In genomic region chr6:17307461-17308115, GRCm38 (mm10) we compare ENCODE assay signal across 8 mouse cellular contexts. TPM values are rescaled to one million over a fixed set of nuclear protein-coding genes. Genes with fewer than 3 reads are reported as not detected.
DNase-seq lines count a peak whose midpoint lies in the region; ATAC-seq and TF ChIP-seq lines count a peak whose summit lies in the region.

No protein-coding gene starts in this region.

- H3K79me3 ChIP-seq in C2C12 (ENCODE audit: low read depth): peaks cover 20% of the 10 kb centered on the region

- H3K9me3 ChIP-seq in forebrain, embryonic 12.5 days: no peaks in the 10 kb centered on the region
- no peaks in the 10 kb centered on the region for H3K9me3 ChIP-seq in heart, embryonic 15.5 days (replicated peaks)
- no peaks in the 10 kb centered on the region for H3K9me3 ChIP-seq in kidney, postnatal 0 days (replicated peaks; ENCODE audit: low read length)
- no peaks in the 10 kb centered on the region for H3K9me3 ChIP-seq in neural tube, embryonic 12.5 days

- H3K4me3 ChIP-seq in C2C12 (ENCODE audit: insufficient read depth, poor library complexity, severe bottlenecking): peak overlapping the region; percentile 39
- no peak overlapping the region for H3K4me3 ChIP-seq in bone marrow, adult 2 months (replicated peaks; ENCODE audit: control insufficient read depth, low read depth, low read length)
- H3K4me3 ChIP-seq in forebrain, embryonic 12.5 days (replicated peaks): peak overlapping the region; percentile 45
- peak overlapping the region; percentile 70 for H3K4me3 ChIP-seq in heart, embryonic 15.5 days
- H3K4me3 ChIP-seq in kidney, postnatal 0 days (replicated peaks; ENCODE audit: low read depth, low read length): peak overlapping the region; percentile 52
- H3K4me3 ChIP-seq in neural tube, embryonic 12.5 days: peak overlapping the region; percentile 39
- H3K4me3 ChIP-seq in thymus, adult 2 months (ENCODE audit: control insufficient read depth, insufficient read depth, low read length): no peak overlapping the region

- H3K9ac ChIP-seq in forebrain, embryonic 12.5 days: no peak overlapping the region
- H3K9ac ChIP-seq in heart, embryonic 15.5 days: peak overlapping the region; percentile 73
- peak overlapping the region; percentile 50; the same call in 1 of the 2 replicates for H3K9ac ChIP-seq in kidney, postnatal 0 days (ENCODE audit: low read depth, low read length)
- H3K9ac ChIP-seq in neural tube, embryonic 12.5 days: no peak overlapping the region

- H3K36me3 ChIP-seq in C2C12 (ENCODE audit: control insufficient read depth, insufficient read depth): no peaks in the 10 kb centered on the region
- no peaks in the 10 kb centered on the region for H3K36me3 ChIP-seq in forebrain, embryonic 12.5 days (replicated peaks)
- no peaks in the 10 kb centered on the region for H3K36me3 ChIP-seq in heart, embryonic 15.5 days
- H3K36me3 ChIP-seq in kidney, postnatal 0 days (ENCODE audit: insufficient read depth, low read length): no peaks in the 10 kb centered on the region
- H3K36me3 ChIP-seq in neural tube, embryonic 12.5 days: no peaks in the 10 kb centered on the region
- no peaks in the 10 kb centered on the region for H3K36me3 ChIP-seq in thymus, adult 2 months (ENCODE audit: control insufficient read depth, insufficient read depth, low read length)

- H3K4me1 ChIP-seq in bone marrow, adult 2 months (ENCODE audit: control insufficient read depth, insufficient read depth, low read length): no peaks in the 10 kb centered on the region
- H3K4me1 ChIP-seq in forebrain, embryonic 12.5 days: peaks cover 21% of the 10 kb centered on the region
- H3K4me1 ChIP-seq in heart, embryonic 15.5 days (replicated peaks): peaks cover 14% of the 10 kb centered on the region
- no peaks in the 10 kb centered on the region for H3K4me1 ChIP-seq in kidney, postnatal 0 days (replicated peaks; ENCODE audit: insufficient read depth, low read length)
- peaks cover 17% of the 10 kb centered on the region for H3K4me1 ChIP-seq in neural tube, embryonic 12.5 days
- no peaks in the 10 kb centered on the region for H3K4me1 ChIP-seq in thymus, adult 2 months (replicated peaks; ENCODE audit: control insufficient read depth, insufficient read depth, low read length)

- peak; percentile 95 for TF ChIP-seq CTCF in C2C12 (IDR thresholded peaks at IDR 0.05; ENCODE audit: control insufficient read depth, insufficient read depth, insufficient read length)
- peak; percentile 52; the same call in 1 of the 2 replicates for TF ChIP-seq CTCF in bone marrow, adult 2 months (IDR thresholded peaks at IDR 0.05; ENCODE audit: control insufficient read depth, insufficient read depth, low read length)
- TF ChIP-seq CTCF in kidney, postnatal 0 days (IDR thresholded peaks at IDR 0.05; ENCODE audit: low read depth): peak; percentile 75
- TF ChIP-seq CTCF in thymus, adult 2 months (IDR thresholded peaks at IDR 0.05; ENCODE audit: borderline replicate concordance, control insufficient read depth, extremely low read depth, insufficient read depth, low read length, poor library complexity): 0 out of 2 replicates have a peak, but pooled peaks have one; percentile 46

- peak overlapping the region; percentile 79 for H3K4me2 ChIP-seq in forebrain, embryonic 12.5 days
- peak overlapping the region; percentile 96 for H3K4me2 ChIP-seq in heart, embryonic 15.5 days
- peak overlapping the region; percentile 96 for H3K4me2 ChIP-seq in kidney, postnatal 0 days (ENCODE audit: low read length)
- H3K4me2 ChIP-seq in neural tube, embryonic 12.5 days (replicated peaks): peak overlapping the region; percentile 87

- peaks cover 51% of the 10 kb centered on the region for H3K79me2 ChIP-seq in C2C12 (ENCODE audit: control insufficient read depth, insufficient read depth)

- peak; percentile 76; the same call in 1 of the 2 replicates for ATAC-seq in forebrain, embryonic 12.5 days (ENCODE audit: low FRiP score)
- ATAC-seq in heart, embryonic 15.5 days (replicated peaks; ENCODE audit: insufficient number of reproducible peaks, insufficient read depth, low FRiP score, low read depth): peak; percentile 80
- ATAC-seq in kidney, postnatal 0 days (replicated peaks; ENCODE audit: low FRiP score, low read depth): peak; percentile 92
- ATAC-seq in neural tube, embryonic 12.5 days (ENCODE audit: low FRiP score, low read depth): peak; percentile 87

- TF ChIP-seq POLR2A in bone marrow, adult 2 months (IDR thresholded peaks at IDR 0.05; ENCODE audit: borderline replicate concordance, control insufficient read depth, low read depth, low read length): no peak
- TF ChIP-seq POLR2A in thymus, adult 2 months (IDR thresholded peaks at IDR 0.05; ENCODE audit: control insufficient read depth, extremely low read depth, insufficient read depth, low read length, poor library complexity): no peak

- no peaks in the 10 kb centered on the region for H3K27me3 ChIP-seq in C2C12 (ENCODE audit: control insufficient read depth, insufficient read depth, insufficient read length)
- peaks cover 40% of the 10 kb centered on the region for H3K27me3 ChIP-seq in forebrain, embryonic 12.5 days
- H3K27me3 ChIP-seq in heart, embryonic 15.5 days: no peaks in the 10 kb centered on the region
- H3K27me3 ChIP-seq in kidney, postnatal 0 days (ENCODE audit: insufficient read depth, low read length): no peaks in the 10 kb centered on the region
- H3K27me3 ChIP-seq in neural tube, embryonic 12.5 days (replicated peaks): peaks cover 11% of the 10 kb centered on the region
- H3K27me3 ChIP-seq in thymus, adult 2 months (ENCODE audit: control insufficient read depth, insufficient read depth, low read length): no peaks in the 10 kb centered on the region; the same call in 1 of the 2 replicates

- H3ac ChIP-seq in C2C12 (ENCODE audit: control insufficient read depth, insufficient read length, low read depth): peak overlapping the region; percentile 12

- WGBS in bone marrow, adult 2 months: 9% methylated on average over 31 of the region's 31 CpGs
- WGBS in forebrain, embryonic 12.5 days: 1% methylated on average over 31 of the region's 31 CpGs
- WGBS in heart, embryonic 15.5 days: 3% methylated on average over 27 of the region's 31 CpGs
- 4% methylated on average over 31 of the region's 31 CpGs for WGBS in kidney, postnatal 0 days
- WGBS in neural tube, embryonic 12.5 days: 2% methylated on average over 31 of the region's 31 CpGs
- WGBS in thymus, adult 2 months: 8% methylated on average over 31 of the region's 31 CpGs

- DNase-seq in kidney, postnatal 0 days (ENCODE audit: low spot score): peak; percentile 79
- DNase-seq in lung, adult 18-20 months: peak; percentile 84 to 89
- peak; percentile 40 for DNase-seq in thymus, adult 2 months

- no peak overlapping the region for H3K27ac ChIP-seq in bone marrow, adult 2 months (ENCODE audit: control insufficient read depth, insufficient read depth, low read depth, low read length, poor library complexity)
- H3K27ac ChIP-seq in forebrain, embryonic 12.5 days: no peak overlapping the region
- H3K27ac ChIP-seq in heart, embryonic 15.5 days: peak overlapping the region; percentile 92
- no peak overlapping the region for H3K27ac ChIP-seq in kidney, postnatal 0 days
- no peak overlapping the region for H3K27ac ChIP-seq in neural tube, embryonic 12.5 days
- no peak overlapping the region for H3K27ac ChIP-seq in thymus, adult 2 months (ENCODE audit: control insufficient read depth, insufficient read depth, low read length)

TF ChIP-seq in C2C12, 6 proteins besides CTCF, POLR2A, EP300 and RAD21:
- TF ChIP-seq FOSL1 (IDR thresholded peaks at IDR 0.05; ENCODE audit: insufficient read depth, low read length, poor library complexity, severe bottlenecking): no peak
- TF ChIP-seq MYOD1 (IDR thresholded peaks at IDR 0.05; ENCODE audit: control insufficient read depth, insufficient read length, low read depth): no peak
- TF ChIP-seq MYOG (IDR thresholded peaks at IDR 0.05; ENCODE audit: control insufficient read depth, extremely low read depth, insufficient read length): no peak
- no peak for TF ChIP-seq CEBPB (IDR thresholded peaks at IDR 0.05; ENCODE audit: low read depth)
- no peak for TF ChIP-seq USF1 (IDR thresholded peaks at IDR 0.05; ENCODE audit: low read depth)
- TF ChIP-seq MAX (IDR thresholded peaks at IDR 0.05): no peak
TF ChIP-seq in C2C12: peak in this region for 0.

RNA-seq across cellular contexts. Expression of gene Cav1, which starts 1.5 kb away (rescaled TPM):
- polyA plus RNA-seq in C2C12 (2012; fragmentation: generic; extraction: Trizol): 24.5 TPM
- 9.4 and 10.9 TPM in 2 replicates for polyA plus RNA-seq in bone marrow, adult 2 months (2011; ENCODE audit: insufficient read depth, insufficient read length, low replicate concordance, missing spikeins)
- 10.6 and 13.5 TPM in 2 replicates for polyA plus RNA-seq in forebrain, embryonic 12.5 days (2016; fragmentation: Nextera tagmentation; extraction: Ambion mirVana)
- 308 and 327 TPM in 2 replicates for polyA plus RNA-seq in heart, embryonic 15.5 days (2015; fragmentation: Nextera tagmentation; extraction: Ambion mirVana)
- polyA plus RNA-seq in kidney, postnatal 0 days (2015; fragmentation: Nextera tagmentation; extraction: Ambion mirVana): 69.4 and 75.5 TPM in 2 replicates
- polyA plus RNA-seq in neural tube, embryonic 12.5 days (2016; fragmentation: Nextera tagmentation; extraction: Ambion mirVana): 24.2 and 25.9 TPM in 2 replicates
- polyA plus RNA-seq in thymus, adult 2 months (2012; rRNA removed): 84.7 and 114 TPM in 2 replicates

RNA-seq across cellular contexts. Expression of gene Cav2, which starts 26.6 kb away (rescaled TPM):
- 3.4 TPM for polyA plus RNA-seq in C2C12 (2012; fragmentation: generic; extraction: Trizol)
- 0.83 and 3.0 TPM in 2 replicates for polyA plus RNA-seq in bone marrow, adult 2 months (2011; ENCODE audit: insufficient read depth, insufficient read length, low replicate concordance, missing spikeins)
- polyA plus RNA-seq in forebrain, embryonic 12.5 days (2016; fragmentation: Nextera tagmentation; extraction: Ambion mirVana): 5.9 and 6.2 TPM in 2 replicates
- polyA plus RNA-seq in heart, embryonic 15.5 days (2015; fragmentation: Nextera tagmentation; extraction: Ambion mirVana): 40.1 and 44.2 TPM in 2 replicates
- 53.9 and 54.2 TPM in 2 replicates for polyA plus RNA-seq in kidney, postnatal 0 days (2015; fragmentation: Nextera tagmentation; extraction: Ambion mirVana)
- 7.7 and 10.2 TPM in 2 replicates for polyA plus RNA-seq in neural tube, embryonic 12.5 days (2016; fragmentation: Nextera tagmentation; extraction: Ambion mirVana)
- polyA plus RNA-seq in thymus, adult 2 months (2012; rRNA removed): 9.1 and 11.4 TPM in 2 replicates

Comparison
In these comparisons a context has a peak if more than half of its experiments do, and no peak if none do; other contexts are left out.
1. H3K4me3 ChIP-seq: peak in C2C12 (single experiment), forebrain, embryonic 12.5 days (single experiment), heart, embryonic 15.5 days (single experiment), kidney, postnatal 0 days (single experiment) and neural tube, embryonic 12.5 days (single experiment); none in bone marrow, adult 2 months (single experiment) and thymus, adult 2 months (single experiment).
2. H3K9ac ChIP-seq: peak in heart, embryonic 15.5 days (single experiment) and kidney, postnatal 0 days (single experiment); none in forebrain, embryonic 12.5 days (single experiment) and neural tube, embryonic 12.5 days (single experiment).
3. Peak in every context shown above with its lines, with median percentiles within 50 percentile points of each other: CTCF ChIP-seq, ATAC-seq, H3K4me2 ChIP-seq and DNase-seq.